Mouse (Mus musculus) C2C12 (cell line): Measurements from ENCODE around the gene Cldn12. TPM values are rescaled to one million over a fixed set of nuclear protein-coding genes. Genes with fewer than 3 reads are reported as not detected.

Experiments
- H3K27me3 ChIP-seq: one replicate; pipeline ENCODE4 v1.6.1; 2011; ENCODE audit not compliant: control insufficient read depth, insufficient read depth, insufficient read length
- H3K36me3 ChIP-seq: one replicate; pipeline ENCODE4 v1.6.1; 2011; ENCODE audit not compliant: control insufficient read depth, insufficient read depth
- H3K4me3 ChIP-seq: one replicate; pipeline ENCODE4 v1.5.1; 2011; ENCODE audit warnings: mild to moderate bottlenecking, control low read depth; ENCODE audit not compliant: poor library complexity, insufficient read depth, severe bottlenecking
- H3K79me2 ChIP-seq: one replicate; pipeline ENCODE4 v1.6.1; 2011; ENCODE audit not compliant: control insufficient read depth, insufficient read depth
- H3K79me3 ChIP-seq: one replicate; pipeline ENCODE4 v1.6.1; 2011; ENCODE audit warnings: low read depth, control low read depth
- H3ac ChIP-seq: one replicate; pipeline ENCODE3; 2011; ENCODE audit warnings: low read depth; ENCODE audit not compliant: control insufficient read depth, insufficient read length
- CEBPB ChIP-seq: IDR thresholded peaks from one replicate; pipeline ENCODE4 v1.6.1; 2011; ENCODE audit warnings: low read depth, mild to moderate bottlenecking, control low read depth, moderate library complexity
- CTCF ChIP-seq: IDR thresholded peaks from one replicate; pipeline ENCODE4 v1.5.1; 2011; ENCODE audit not compliant: control insufficient read depth, insufficient read depth, insufficient read length
- FOSL1 ChIP-seq: IDR thresholded peaks from one replicate; pipeline ENCODE4 v1.8.0; 2011; ENCODE audit warnings: mild to moderate bottlenecking, low read length; ENCODE audit not compliant: poor library complexity, insufficient read depth, severe bottlenecking
- MAX ChIP-seq: IDR thresholded peaks from one replicate; pipeline ENCODE4 v1.6.1; 2011; ENCODE audit warnings: mild to moderate bottlenecking, control low read depth
- MYOD1 ChIP-seq: IDR thresholded peaks from one replicate; pipeline ENCODE4 v1.6.1; 2011; ENCODE audit warnings: low read depth; ENCODE audit not compliant: control insufficient read depth, insufficient read length
- MYOG ChIP-seq: IDR thresholded peaks from one replicate; pipeline ENCODE4 v1.6.1; 2011; ENCODE audit not compliant: control insufficient read depth, insufficient read length; ENCODE audit errors: extremely low read depth
- USF1 ChIP-seq: IDR thresholded peaks from one replicate; pipeline ENCODE4 v1.6.1; 2011; ENCODE audit warnings: low read depth, mild to moderate bottlenecking, control low read depth, moderate library complexity
- polyA plus RNA-seq: library from polyadenylated mRNA; unstranded; fragments of >200 nt; fragmentation: generic; extraction: Trizol; gene quantifications from one replicate; pipeline ENCODE4 v1.2.1, GENCODE M21; 2012; ENCODE audit warnings: missing spikeins

Gene Cldn12
- polyA plus RNA-seq, 1 experiment: 27.2 TPM

GRCm38 (mm10) chr5:5486071-5486470 is 28.7 kb downstream of the Cldn12 start:
- H3K79me3 ChIP-seq: no peaks in the 10 kb centered on the region
- H3K4me3 ChIP-seq: no peak overlapping the region
- TF ChIP-seq MAX (no peak), MYOG (no peak), USF1 (no peak), CEBPB (no peak), FOSL1 (no peak), MYOD1 (no peak), CTCF (no peak)
- no peaks in the 10 kb centered on the region for H3K27me3 ChIP-seq
- no peaks in the 10 kb centered on the region for H3K36me3 ChIP-seq
- no peak overlapping the region for H3ac ChIP-seq
- H3K79me2 ChIP-seq: no peaks in the 10 kb centered on the region

- H3ac ChIP-seq: no peak overlapping the region
- H3K79me2 ChIP-seq: no peaks in the 10 kb centered on the region
- TF ChIP-seq MYOD1 (no peak), USF1 (no peak), FOSL1 (no peak), CTCF (no peak), MAX (no peak), CEBPB (no peak), MYOG (no peak)
- H3K79me3 ChIP-seq: no peaks in the 10 kb centered on the region
- H3K36me3 ChIP-seq: no peaks in the 10 kb centered on the region
- H3K27me3 ChIP-seq: no peaks in the 10 kb centered on the region
- H3K4me3 ChIP-seq: no peak overlapping the region
Measured at GRCm38 (mm10) chr5:5483254-5483858, 31.4 kb downstream of the Cldn12 start.

GRCm38 (mm10) chr5:5481662-5482061 is 33.1 kb downstream of the Cldn12 start:
- no peak overlapping the region for H3K4me3 ChIP-seq
- TF ChIP-seq USF1: no peak
- no peak for TF ChIP-seq CEBPB
- no peak for TF ChIP-seq FOSL1
- no peak for TF ChIP-seq CTCF
- no peak for TF ChIP-seq MAX
- no peak for TF ChIP-seq MYOG
- TF ChIP-seq MYOD1: no peak
- H3K79me2 ChIP-seq: no peaks in the 10 kb centered on the region
- no peak overlapping the region for H3ac ChIP-seq
- H3K79me3 ChIP-seq: no peaks in the 10 kb centered on the region
- H3K27me3 ChIP-seq: no peaks in the 10 kb centered on the region
- no peaks in the 10 kb centered on the region for H3K36me3 ChIP-seq

GRCm38 (mm10) chr5:5479043-5479442 is 35.7 kb downstream of the Cldn12 start, which contains the start of gene 1700015F17Rik:
Gene 1700015F17Rik (minus strand): TSS chr5:5479143.
- Histone ChIP-seq H3K79me2 (no peaks in the 10 kb centered on the region), H3ac (no peak within 1 kb of the TSS), H3K36me3 (no peaks in the 10 kb centered on the region), H3K79me3 (no peaks in the 10 kb centered on the region), H3K4me3 (no peak within 1 kb of the TSS), H3K27me3 (no peaks in the 10 kb centered on the region)
- no peak for TF ChIP-seq CTCF

DNA sequence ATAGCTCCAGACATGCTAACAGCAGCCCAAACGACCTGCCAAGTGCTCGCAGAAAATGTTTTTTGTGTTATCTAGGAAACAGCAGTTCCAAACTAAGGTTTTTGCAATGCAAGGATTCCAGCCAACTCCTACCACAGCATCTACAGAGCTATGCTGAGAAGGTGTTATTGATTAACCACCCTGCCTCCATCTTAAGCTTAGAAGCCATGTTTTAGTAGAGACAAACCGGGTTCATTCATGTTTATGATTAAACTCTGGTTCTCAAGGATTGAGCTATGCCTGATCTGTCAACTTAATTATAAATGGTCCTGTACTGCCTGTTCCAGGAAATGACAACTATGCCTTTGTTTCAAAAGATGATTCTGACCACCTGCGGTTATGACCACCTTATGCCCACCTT is 38.6 kb downstream of the Cldn12 start:
- Histone ChIP-seq H3ac (no peak overlapping the region), H3K79me3 (no peaks in the 10 kb centered on the region), H3K79me2 (no peaks in the 10 kb centered on the region), H3K36me3 (no peaks in the 10 kb centered on the region), H3K4me3 (no peak overlapping the region), H3K27me3 (no peaks in the 10 kb centered on the region)
- TF ChIP-seq CEBPB (no peak), MYOG (no peak), CTCF (no peak), FOSL1 (no peak), MAX (no peak), USF1 (no peak), MYOD1 (no peak)

- TF ChIP-seq MAX: no peak
- Histone ChIP-seq H3K79me3 (no peaks in the 10 kb centered on the region), H3K27me3 (no peaks in the 10 kb centered on the region), H3K4me3 (no peak overlapping the region), H3K36me3 (no peaks in the 10 kb centered on the region), H3ac (no peak overlapping the region), H3K79me2 (no peaks in the 10 kb centered on the region)
Measured at GRCm38 (mm10) chr5:5465256-5465655, 49.5 kb downstream of the Cldn12 start.

Other genes with a start within 250 kb of the Cldn12 start
- gene Cdk14, start 94.6 kb downstream of the Cldn12 start, polyA plus RNA-seq: 15.9 TPM
- not detected for gene 1700015F17Rik, start 35.8 kb downstream of the Cldn12 start, polyA plus RNA-seq
- 4.6 TPM for gene Gtpbp10, start 44.6 kb upstream of the Cldn12 start, polyA plus RNA-seq
- gene Gm8773, start 58.8 kb upstream of the Cldn12 start, polyA plus RNA-seq: 0.67 TPM
- 4.3 TPM for gene Cfap69, start 149.3 kb upstream of the Cldn12 start, polyA plus RNA-seq
- 20.7 TPM for gene Steap2, start 179.6 kb upstream of the Cldn12 start, polyA plus RNA-seq
- gene Steap1, start 234.4 kb upstream of the Cldn12 start, polyA plus RNA-seq: 58.9 TPM